Mouse (Mus musculus): Measurements from ENCODE around the gene Tbc1d22a.

- no peak for TF ChIP-seq TAL1 (IDR thresholded peaks at IDR 0.05; ENCODE audit: low read length)
- no peak for TF ChIP-seq USF1 (IDR thresholded peaks at IDR 0.05; ENCODE audit: low read depth, low read length)
- TF ChIP-seq POLR2A (IDR thresholded peaks at IDR 0.05; ENCODE audit: control insufficient read depth in 1 of 2, insufficient read depth in 1 of 2, low read depth in 1 of 2, low read length in 2 of 2, poor library complexity in 1 of 2), result no peak
- no peak for TF ChIP-seq NRF1 (IDR thresholded peaks at IDR 0.05; ENCODE audit: insufficient read depth, low read depth, low read length, poor library complexity, severe bottlenecking)
- TF ChIP-seq EP300 (IDR thresholded peaks at IDR 0.05; ENCODE audit: low read depth in 1 of 2, low read length in 2 of 2), result no peak
- TF ChIP-seq GABPA (IDR thresholded peaks at IDR 0.05; ENCODE audit: low read depth, low read length), result no peak
- TF ChIP-seq TCF12 (IDR thresholded peaks at IDR 0.05; ENCODE audit: low read depth, low read length), result no peak
- no peak for TF ChIP-seq USF2 (IDR thresholded peaks at IDR 0.05; ENCODE audit: borderline replicate concordance in 1 of 2, insufficient read depth in 1 of 2, low read depth in 1 of 2, low read length in 2 of 2)
- no peak for TF ChIP-seq KAT2A (conservative IDR thresholded peaks at IDR 0.05; ENCODE audit: low read depth, low read length)
- TF ChIP-seq HCFC1 (IDR thresholded peaks at IDR 0.05; ENCODE audit: low read depth, low read length), result no peak
- TF ChIP-seq MYC (IDR thresholded peaks at IDR 0.05; ENCODE audit: low read depth, low read length), result no peak
- TF ChIP-seq CTCF (IDR thresholded peaks at IDR 0.05 in 2 of 3, conservative IDR thresholded peaks at IDR 0.05 in 1 of 3; ENCODE audit: control insufficient read depth in 1 of 3, insufficient read depth in 1 of 3, low read depth in 2 of 3, low read length in 3 of 3, poor library complexity in 1 of 3, severe bottlenecking in 1 of 3), result no peak
- no peak for TF ChIP-seq ELF1 (IDR thresholded peaks at IDR 0.05; ENCODE audit: low read depth, low read length)
Observed at GRCm38 (mm10) chr15:86239068-86239467, 24.8 kb downstream of the Tbc1d22a start.

Measured in MEL (cell line).